In genomic region chr17:65787261-65787660, GRCm38 (mm10) we compare ENCODE assay signal across 14 mouse cellular contexts.
"Had no signal": no experiment of that assay in that cellular context is flagged by ENCODE, and none has a peak within 500 bp of the region (broad histone marks: within the 10 kb centered on the region; RNA-seq: fewer than 3 reads in every experiment).

No protein-coding gene starts in this region.

- H3K27ac ChIP-seq: limb, embryonic 12.5 days; limb, embryonic 15.5 days; liver, embryonic 14.5 days; macrophage had no signal

- H3K9ac ChIP-seq: limb, embryonic 12.5 days; limb, embryonic 15.5 days; liver, embryonic 14.5 days; liver, postnatal 0 days; lung, embryonic 14.5 days had no signal

- H3K27me3 ChIP-seq: limb, embryonic 12.5 days; limb, embryonic 15.5 days had no signal

- H3K4me3 ChIP-seq: limb, embryonic 12.5 days; limb, embryonic 15.5 days had no signal

- H3K9me3 ChIP-seq: limb, embryonic 15.5 days had no signal

- DNase-seq: kidney, adult 9 months; kidney, postnatal 14 days; kidney, postnatal 4 days; left cerebral cortex, postnatal 4 days; liver, postnatal 0 days; lung, embryonic 14.5 days; midbrain, embryonic 14.5 days; thymus, postnatal 25 days had no signal

- H3K4me2 ChIP-seq: limb, embryonic 12.5 days; limb, embryonic 15.5 days; liver, embryonic 11.5 days; lung, embryonic 14.5 days had no signal

- ATAC-seq: liver, postnatal 0 days; lung, postnatal 0 days had no signal
